ENCODE assay signal across 23 mouse cellular contexts in genomic region chr7:121654675-121655074, GRCm38 (mm10). TPM values are rescaled to one million over a fixed set of nuclear protein-coding genes. Genes with fewer than 3 reads are reported as not detected.
A peak's percentile ranks its signal among the peaks of the same experiment; 100 is the strongest.
DNase-seq lines count a peak whose midpoint lies in the region; ATAC-seq and TF ChIP-seq lines count a peak whose summit lies in the region.
"Had no signal": no experiment of that assay in that cellular context is flagged by ENCODE, and none has a peak within 500 bp of the region (broad histone marks: within the 10 kb centered on the region; RNA-seq: fewer than 3 reads in every experiment).

No protein-coding gene starts in this region.

- DNase-seq in frontal cortex, postnatal 10 days (ENCODE audit: low spot score in 2 of 2): no peak
- DNase-seq in right cerebral cortex, adult 18-20 months: peak; percentile 27
- DNase-seq in right cerebral cortex, postnatal 14 days: no peak
- DNase-seq in brain, adult 2 months (ENCODE audit: low read depth, low spot score): peak; percentile 60
- DNase-seq in urinary bladder, postnatal 4 days (ENCODE audit: low spot score in 2 of 2): no peak
- DNase-seq: adrenal gland, adult 2 months; adrenal gland, adult 8-10 months; adrenal gland, postnatal 10 days; adrenal gland, postnatal 14 days; adrenal gland, postnatal 25 days; adrenal gland, postnatal 36 days; B cell, adult 2 months; cerebellum, adult 11 months; cerebellum, adult 11-12 months; cerebellum, adult 18-20 months had no signal

- H3K9me3 ChIP-seq in intestine, embryonic 15.5 days: no peaks in the 10 kb centered on the region
- H3K9me3 ChIP-seq: G1E had no signal

- H3K4me2 ChIP-seq in intestine, embryonic 15.5 days (replicated peaks): no peak overlapping the region

- H3K4me1 ChIP-seq in olfactory bulb, adult 2 months (ENCODE audit: control insufficient read depth, insufficient read depth, low read length): peaks cover 8% of the 10 kb centered on the region
- H3K4me1 ChIP-seq in intestine, embryonic 15.5 days (replicated peaks): no peaks in the 10 kb centered on the region

- TF ChIP-seq CTCF in olfactory bulb, adult 2 months (IDR thresholded peaks at IDR 0.05; ENCODE audit: insufficient read depth, low read depth, low read length): no peak

- no peak overlapping the region for H3K9ac ChIP-seq in intestine, embryonic 15.5 days

- no peak for TF ChIP-seq POLR2A in olfactory bulb, adult 2 months (IDR thresholded peaks at IDR 0.05; ENCODE audit: insufficient read depth, low read depth, low read length)

- no peak overlapping the region for H3K4me3 ChIP-seq in olfactory bulb, adult 2 months (ENCODE audit: insufficient read depth, low read depth, low read length)
- H3K4me3 ChIP-seq in intestine, embryonic 15.5 days (replicated peaks): no peak overlapping the region

- 81% methylated on average over 2 of the region's 2 CpGs for WGBS in olfactory bulb, adult 2 months
- WGBS in intestine, embryonic 15.5 days: 84% methylated on average over 2 of the region's 2 CpGs

- peak; percentile 64 for ATAC-seq in frontal cortex, adult (ENCODE audit: low TSS enrichment)
- ATAC-seq in intestine, embryonic 15.5 days: no peak
- ATAC-seq: activated CD4-positive, CD25-positive, alpha-beta regulatory T cell, adult 4 months; CD4-positive, CD25-positive, alpha-beta regulatory T cell, adult 4 months; Patski had no signal

- H3K36me3 ChIP-seq in intestine, embryonic 15.5 days: peaks cover 2% of the 10 kb centered on the region

- peak overlapping the region; percentile 20 for H3K27ac ChIP-seq in olfactory bulb, adult 2 months (ENCODE audit: insufficient read depth, low read depth, low read length)
- no peak overlapping the region for H3K27ac ChIP-seq in intestine, embryonic 15.5 days

- no peaks in the 10 kb centered on the region for H3K27me3 ChIP-seq in intestine, embryonic 15.5 days (replicated peaks)
- H3K27me3 ChIP-seq: CH12.LX, Patski had no signal

RNA-seq across cellular contexts. Expression of gene Usp31, which starts 52.4 kb away (rescaled TPM):
- polyA plus RNA-seq in olfactory bulb, adult 2 months (2012; ENCODE audit: insufficient read depth, insufficient read length, low replicate concordance, missing spikeins): not detected in 2 replicates
- 1.6 and 1.8 TPM in 2 replicates for polyA plus RNA-seq in intestine, embryonic 15.5 days (2015; fragmentation: Nextera tagmentation; extraction: Ambion mirVana)

Comparison
In these comparisons a context has a peak if more than half of its experiments do, and no peak if none do; other contexts are left out.
1. DNase-seq: peak in right cerebral cortex, adult 18-20 months (single experiment) and brain, adult 2 months (single experiment); none in frontal cortex, postnatal 10 days (0 of 2), right cerebral cortex, postnatal 14 days (single experiment) and urinary bladder, postnatal 4 days (0 of 2).